Mouse (Mus musculus): ENCODE data around the gene Gab2.

DNA sequence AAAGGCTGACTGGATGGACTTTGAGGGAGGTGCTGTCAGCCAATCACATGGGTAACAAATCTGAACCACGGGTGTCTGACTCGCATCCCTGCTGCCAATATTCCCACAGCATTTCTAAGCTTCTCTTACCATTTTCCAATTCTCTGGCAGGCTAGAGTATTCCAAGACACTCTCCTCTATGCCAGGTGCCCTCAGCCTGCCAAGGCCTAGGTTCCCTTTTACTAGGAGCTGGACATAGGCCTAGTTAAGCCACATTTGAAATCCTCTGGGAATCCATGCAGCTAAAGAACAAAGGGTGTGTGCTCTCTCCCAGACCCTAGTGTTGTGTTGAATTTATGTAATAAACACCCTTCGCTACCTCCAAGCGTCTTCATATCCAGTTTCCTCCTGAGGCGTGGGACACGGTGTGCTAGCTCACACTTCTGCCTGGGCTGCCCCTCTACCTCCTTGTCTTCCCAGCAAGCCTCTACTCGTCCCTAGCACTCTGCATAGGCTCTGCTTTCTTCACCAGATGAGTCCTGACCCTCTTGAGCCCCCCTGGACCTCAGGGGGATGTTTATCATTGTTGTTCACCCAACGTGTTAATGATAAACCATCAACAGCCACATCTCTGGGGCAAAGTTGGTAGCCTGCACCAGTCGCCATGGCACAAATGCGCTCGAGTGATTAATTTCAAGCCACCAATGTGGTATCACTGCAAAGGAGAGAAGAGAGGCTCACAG lies 270.6 kb downstream of the Gab2 start:
- TF ChIP-seq POLR2A (IDR thresholded peaks at IDR 0.05; ENCODE audit: borderline replicate concordance, control insufficient read depth, low read depth, low read length) (no peak), CTCF (IDR thresholded peaks at IDR 0.05; ENCODE audit: control insufficient read depth, insufficient read depth, low read length) (no peak)

Measured in bone marrow, adult 2 months (tissue).